Mouse (Mus musculus): ENCODE results near the gene Fxr2.
"Not testable (repeated sequence)": the region's sequence is repeated elsewhere in the genome, so short reads cannot be mapped to it uniquely, and the experiment has no call there.

Gene Fxr2

GRCm38 (mm10) chr11:69684128-69684745, 51.4 kb downstream of the Fxr2 start:
- DNase-seq (ENCODE audit: low read depth, low spot score), result no peak

DNA sequence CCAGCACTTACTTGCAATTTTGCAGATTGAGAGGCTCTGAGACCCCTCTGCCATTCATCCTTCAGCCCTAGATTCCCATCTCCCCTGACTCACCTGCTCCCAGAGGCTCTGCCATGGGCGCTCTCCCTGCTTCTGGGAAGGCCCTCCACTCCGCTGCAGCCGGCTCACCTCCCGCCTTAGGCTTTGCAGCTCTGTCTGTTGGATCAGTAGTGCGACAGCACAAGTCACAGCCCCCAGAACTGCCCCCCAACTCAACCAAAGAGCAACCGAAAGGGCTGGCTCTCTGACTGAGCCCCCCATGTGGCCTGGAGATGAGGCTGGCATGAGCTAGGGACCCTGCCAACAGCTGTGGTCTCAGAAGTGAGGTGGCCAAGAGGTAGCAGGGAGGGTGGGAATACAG, 52.1 kb downstream of the Fxr2 start:
- no peak for DNase-seq (ENCODE audit: low read depth, low spot score)

GRCm38 (mm10) chr11:69685526-69686148, 52.8 kb downstream of the Fxr2 start, which contains the start of gene Tnfsf13:
Gene Tnfsf13, minus strand, starts transcription at chr11:69685784.
- DNase-seq (ENCODE audit: low read depth, low spot score), result no peak

GRCm38 (mm10) chr11:69686377-69686776, 53.6 kb downstream of the Fxr2 start:
- no peak for DNase-seq (ENCODE audit: low read depth, low spot score)

- no peak for DNase-seq (ENCODE audit: low read depth, low spot score)
These were observed 54.3 kb downstream of the Fxr2 start for GRCm38 (mm10) chr11:69687061-69687460.

GRCm38 (mm10) chr11:69689891-69690290, 57.1 kb downstream of the Fxr2 start:
- no peak for DNase-seq (ENCODE audit: low read depth, low spot score)

- no peak for DNase-seq (ENCODE audit: low read depth, low spot score)
These were observed 59.5 kb downstream of the Fxr2 start for GRCm38 (mm10) chr11:69692196-69692811.

DNA sequence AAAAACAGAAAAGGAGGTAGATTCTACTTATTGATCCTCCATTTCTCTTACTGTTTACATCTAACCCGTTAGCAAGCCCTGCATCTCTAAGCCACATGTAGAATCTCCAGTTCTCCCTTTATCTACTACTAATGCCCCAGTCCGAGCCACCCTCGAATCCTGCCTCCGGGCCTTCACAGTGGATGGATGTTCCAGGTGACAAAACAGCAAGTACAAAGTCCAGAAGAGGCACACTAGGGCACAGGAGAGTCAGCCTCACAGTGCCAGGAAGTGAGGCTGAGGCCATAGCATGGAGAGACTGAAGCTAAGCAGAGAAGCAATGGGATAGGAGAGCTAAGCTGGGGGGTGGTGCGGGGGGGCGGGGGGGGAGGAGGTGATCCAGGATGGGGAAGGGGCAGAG, 60.1 kb downstream of the Fxr2 start:
- no peak for DNase-seq (ENCODE audit: low read depth, low spot score)

DNA sequence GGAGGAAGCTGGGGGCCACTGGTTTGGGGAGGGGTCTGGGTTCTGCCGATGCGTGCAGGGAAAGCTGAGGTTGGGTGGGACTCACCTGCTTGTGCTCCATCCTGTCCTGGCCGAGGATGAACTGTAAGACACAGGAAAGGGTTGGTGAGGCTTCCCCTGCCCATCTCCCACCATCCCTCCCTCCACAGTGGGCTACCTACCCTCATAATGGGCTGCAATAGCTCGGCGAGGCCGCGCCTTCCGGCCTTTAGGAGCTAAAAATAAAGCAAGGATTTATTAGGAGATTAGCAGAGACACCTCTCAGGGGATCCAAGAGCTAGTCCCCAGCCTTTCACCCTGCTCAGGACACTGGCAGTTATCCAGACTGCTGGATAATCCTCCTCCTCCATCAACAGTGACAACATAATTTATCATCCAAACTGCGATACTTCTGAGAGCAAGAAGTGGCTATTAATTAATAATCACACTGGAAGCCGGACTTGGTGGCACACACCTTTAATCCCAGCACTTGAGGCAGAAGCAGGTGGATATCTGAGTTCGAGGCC, 60.7 kb downstream of the Fxr2 start:
- no peak for DNase-seq (ENCODE audit: low read depth, low spot score)

DNA sequence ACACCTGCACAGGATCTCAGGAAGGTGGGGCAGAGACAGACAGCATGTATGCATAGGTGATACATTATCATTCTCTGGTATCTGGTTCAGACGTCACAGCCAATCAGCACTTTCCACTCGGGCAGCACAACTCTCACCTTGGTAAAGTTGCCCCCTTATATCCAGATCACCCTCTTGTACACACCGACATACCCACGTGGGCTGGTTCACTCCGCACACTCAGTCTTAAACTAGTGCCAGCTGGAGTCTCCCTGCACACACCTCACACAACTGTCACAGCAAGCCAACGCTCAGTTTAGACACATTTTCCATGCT, 62.2 kb downstream of the Fxr2 start:
- no peak for DNase-seq (ENCODE audit: low read depth, low spot score)

DNA sequence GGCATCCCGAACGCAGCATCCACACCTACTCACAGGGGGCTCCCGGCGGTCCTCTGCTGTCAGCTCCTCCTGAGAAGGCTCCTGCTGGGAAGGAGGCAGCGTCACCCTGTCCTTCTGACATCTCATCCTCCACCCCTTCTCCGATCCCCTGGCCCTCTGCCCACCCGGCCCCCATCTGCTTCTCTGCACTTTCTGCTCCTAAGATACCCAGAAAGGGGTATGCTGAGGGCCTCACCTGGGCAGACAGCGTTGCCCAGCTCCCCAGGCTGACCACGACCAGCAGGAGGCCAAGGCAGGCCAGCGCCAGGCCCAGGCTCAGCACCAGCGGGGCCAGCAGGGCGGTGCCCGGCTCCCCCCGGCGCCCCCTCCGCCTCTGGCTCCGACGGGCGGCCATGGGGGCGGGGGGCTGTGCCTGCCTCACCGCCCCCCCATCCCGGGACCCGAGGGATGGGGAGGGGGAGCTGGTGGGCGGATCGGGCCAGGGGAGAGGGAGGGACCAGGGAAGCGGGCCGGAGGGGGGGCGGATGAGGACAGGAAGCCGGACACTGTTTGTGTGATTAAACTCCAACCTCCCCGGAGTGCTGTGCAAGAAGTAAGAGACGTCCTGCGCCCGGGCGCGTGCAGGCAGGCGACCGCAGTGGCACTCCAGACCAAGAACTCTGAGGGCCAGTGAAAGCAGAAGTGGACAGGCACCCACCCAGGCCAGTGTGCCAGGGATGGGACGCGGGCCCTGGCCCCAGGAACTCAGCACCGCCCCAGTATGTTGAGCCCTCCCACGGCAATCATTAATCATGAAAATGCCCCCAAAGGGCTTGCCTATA, 62.8 kb downstream of the Fxr2 start, which contains the start of the genes Tnfsf12 and Tnfsfm13:
Tnfsf12 (minus strand) TSS at position 489 of the 821 bp plus-strand sequence.
Tnfsfm13 (minus strand) TSS at position 738 of the 821 bp plus-strand sequence.
- no peak for DNase-seq (ENCODE audit: low read depth, low spot score)

DNA sequence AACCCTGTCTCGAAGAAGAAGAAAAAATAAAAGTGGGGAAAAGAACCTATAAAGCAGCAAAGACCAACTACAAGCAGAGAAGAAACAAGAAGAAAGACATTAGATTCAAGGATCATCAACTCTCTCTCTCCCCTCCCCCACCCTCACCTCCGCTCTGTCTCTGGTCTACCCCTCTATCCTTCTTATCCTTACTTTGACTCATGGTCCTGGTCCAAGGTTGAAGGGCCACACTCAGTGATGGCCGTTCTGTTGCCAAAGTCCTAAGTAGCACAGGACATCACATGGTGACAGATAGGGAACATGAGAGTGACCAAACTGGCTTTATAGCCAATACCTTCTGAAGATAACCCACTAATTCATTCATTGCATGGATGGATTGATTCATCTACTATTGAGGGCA, 64.6 kb downstream of the Fxr2 start:
- DNase-seq (ENCODE audit: low read depth, low spot score), result no peak

GRCm38 (mm10) chr11:69698574-69698973, 65.8 kb downstream of the Fxr2 start:
- DNase-seq (ENCODE audit: low read depth, low spot score), result no peak

DNA sequence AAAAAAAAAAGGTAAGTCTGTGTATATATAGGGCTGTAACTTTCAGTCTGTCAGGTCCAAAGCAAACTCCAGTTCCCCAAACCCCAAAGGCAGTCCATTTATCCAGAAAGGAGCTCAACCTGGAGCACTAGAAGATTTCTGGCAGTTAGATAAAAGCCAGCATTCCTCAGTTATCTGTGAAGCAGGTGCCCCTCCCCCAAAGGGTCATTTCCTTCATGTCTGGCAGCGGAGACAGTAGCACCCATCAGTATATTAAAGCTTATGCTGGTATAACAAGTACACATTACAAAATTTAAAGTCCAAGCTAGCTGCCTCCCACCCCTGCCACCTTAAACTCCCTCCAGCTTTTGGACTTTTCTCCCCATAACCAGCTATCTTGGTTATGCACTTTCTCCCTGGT, 66.8 kb downstream of the Fxr2 start:
- DNase-seq (ENCODE audit: low read depth, low spot score), result no peak

DNA sequence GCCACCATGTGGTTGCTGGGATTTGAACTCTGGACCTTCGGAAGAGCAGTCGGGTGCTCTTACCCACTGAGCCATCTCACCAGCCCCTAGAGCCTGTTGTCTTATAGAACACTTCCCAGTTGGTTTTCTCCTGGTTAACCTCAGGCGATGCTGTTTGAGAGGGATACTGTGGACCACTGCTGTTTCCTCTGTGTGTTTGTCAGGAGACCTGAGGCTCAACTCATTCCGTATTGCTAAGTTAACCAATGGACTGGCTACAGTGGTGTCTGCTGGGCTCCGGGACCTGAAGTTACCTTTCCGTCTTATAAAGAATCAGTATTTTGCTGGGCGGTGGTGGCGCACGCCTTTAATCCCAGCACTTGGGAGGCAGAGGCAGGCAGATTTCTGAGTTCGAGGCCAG, 70.1 kb downstream of the Fxr2 start:
- DNase-seq (ENCODE audit: low read depth, low spot score), result not testable (repeated sequence)
